Mouse (Mus musculus) mouse trophoblast stem cell (cell line): ENCODE measurements at regions not wholly inside any gene's neighbourhood (a gene's known extent, or its start where the extent isn't known, plus 50 kb on each side); places are given as distances from the start of the nearest gene placed in this dataset.

ENCODE experiments used
- in situ Hi-C, 2 experiments: fragments of 300-500 bp; cut with MseI, MboI; formaldehyde crosslinking; loops; 2 replicates in 1 of 2; 3 replicates in 1 of 2; pipeline ENCODE4 v1.15.1; 2025

GRCm38 (mm10) chr10:23492971-23493370 lies 142.4 kb upstream of the Eya4 start:
- in situ Hi-C loops: no loop called here

GRCm38 (mm10) chr10:23488996-23489395 lies 138.4 kb upstream of the Eya4 start:
- in situ Hi-C loops: no loop called here

- in situ Hi-C loops: no loop called here
Observed at GRCm38 (mm10) chr10:23480474-23480873, 129.9 kb upstream of the Eya4 start.

GRCm38 (mm10) chr10:23478902-23479301 lies 128.3 kb upstream of the Eya4 start:
- in situ Hi-C loops: no loop called here

- in situ Hi-C loops: no loop called here
Observed at GRCm38 (mm10) chr10:23477104-23477503, 126.5 kb upstream of the Eya4 start.

DNA sequence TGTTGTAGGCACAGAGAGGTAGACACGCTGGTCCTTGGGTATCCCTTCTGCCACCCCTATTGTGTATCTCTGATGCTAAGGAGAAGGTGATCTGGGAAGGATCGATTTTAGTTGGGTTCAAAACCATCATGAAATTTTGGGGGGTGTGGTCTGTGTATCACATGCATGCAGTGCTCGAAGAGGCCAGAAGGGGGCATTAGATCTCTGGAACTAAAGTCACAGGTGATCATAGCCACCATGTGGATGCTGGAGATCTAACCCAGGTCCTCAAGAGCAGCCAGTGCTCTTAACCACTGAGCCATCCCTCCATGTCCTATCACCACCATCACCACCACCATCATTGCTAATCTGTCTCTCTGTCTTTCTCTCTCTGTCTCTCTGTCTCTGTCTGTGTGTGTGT lies 100.4 kb upstream of the Eya4 start:
- in situ Hi-C loops: no loop called here

- in situ Hi-C loops: no loop called here
Observed at GRCm38 (mm10) chr10:23450647-23450979, 100.0 kb upstream of the Eya4 start.

DNA sequence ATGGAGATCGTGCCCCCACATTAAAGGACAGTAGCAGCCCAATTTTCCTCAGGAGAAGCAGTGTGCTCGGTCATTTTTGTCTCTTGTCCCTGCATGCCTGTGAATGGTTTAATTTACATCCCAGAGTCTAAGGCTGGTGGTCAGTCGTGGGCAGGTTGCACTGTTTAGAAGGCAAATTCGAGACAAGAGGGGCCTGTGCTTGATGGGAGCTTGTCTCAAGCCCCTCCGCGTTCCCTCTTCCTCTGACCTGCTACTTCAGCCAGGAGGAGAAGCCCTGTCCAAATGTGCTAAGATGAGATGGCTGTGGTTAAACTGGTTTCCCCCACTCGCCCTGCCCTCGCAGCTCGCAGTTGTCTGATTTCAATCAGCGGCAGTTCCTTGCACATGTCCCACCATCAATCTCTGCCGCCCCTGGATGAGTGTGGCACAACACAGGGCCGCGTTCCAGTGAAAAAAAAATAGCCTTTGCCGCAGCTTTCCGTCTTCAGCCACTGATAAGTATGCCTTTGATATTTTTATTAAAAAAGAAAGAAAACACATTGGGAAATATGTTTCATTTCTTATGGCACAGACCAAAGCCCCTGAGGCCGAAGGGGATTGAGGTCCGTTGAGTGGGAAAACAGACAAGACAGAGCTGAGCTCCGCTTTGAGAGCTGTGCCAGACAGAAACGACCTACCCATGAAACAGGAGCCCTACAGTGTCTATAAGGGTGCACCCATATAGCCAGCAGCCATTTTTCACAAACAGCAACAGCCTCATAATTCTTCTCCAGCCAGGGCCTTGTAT lies 99.5 kb upstream of the Eya4 start:
- in situ Hi-C loops: no loop called here

GRCm38 (mm10) chr10:23448976-23449859 lies 98.6 kb upstream of the Eya4 start:
- in situ Hi-C loops: no loop called here

DNA sequence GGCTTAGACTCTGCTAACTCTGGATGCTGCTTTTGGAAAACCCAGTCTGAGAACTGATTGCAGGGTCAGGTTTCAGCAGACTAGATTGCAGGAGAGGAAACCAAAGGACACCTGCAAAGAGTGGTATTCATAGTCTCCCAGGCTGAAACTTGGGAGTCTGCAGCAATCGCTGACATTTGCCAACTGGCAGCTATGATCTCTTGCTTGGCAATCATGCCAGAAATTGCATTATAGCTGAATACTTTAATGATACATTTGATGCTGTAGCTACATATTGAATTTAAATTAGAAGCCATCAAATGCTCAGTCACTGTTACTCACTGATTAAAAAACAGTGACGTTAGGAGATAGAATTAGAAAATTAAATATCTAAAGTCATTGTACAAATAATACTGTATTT lies 79.8 kb upstream of the Eya4 start:
- in situ Hi-C loops: no loop called here

- in situ Hi-C loops: no loop called here
Observed at GRCm38 (mm10) chr10:23413794-23414518, 63.4 kb upstream of the Eya4 start.

GRCm38 (mm10) chr10:23403351-23403938 lies 52.9 kb upstream of the Eya4 start:
- in situ Hi-C loops: no loop called here
